Mouse (Mus musculus) limb, embryonic 12.5 days (tissue): ENCODE results near the gene Rdh14. TPM values are rescaled to one million over a fixed set of nuclear protein-coding genes. Genes with fewer than 3 reads are reported as not detected.

Experiments used
- ATAC-seq: fragments of 200-750 bp; cut with Nextera tagmentation; 2 replicates; pipeline ENCODE4 v1.8.0; 2017; ENCODE audit warnings: low read depth, moderate TSS enrichment; ENCODE audit not compliant: insufficient number of reproducible peaks, insufficient read depth, low FRiP score, low TSS enrichment
- H3K27ac ChIP-seq: fragments of 300-500 bp; sonication (generic); 2 replicates; pipeline ENCODE4 v1.5.1; 2016; ENCODE audit warnings: mild to moderate bottlenecking, moderate library complexity
- H3K27me3 ChIP-seq: fragments of 300-500 bp; sonication (generic); 2 replicates; pipeline ENCODE4 v1.6.1; 2016; ENCODE audit warnings: mild to moderate bottlenecking, moderate library complexity
- H3K36me3 ChIP-seq: fragments of 300-500 bp; sonication (generic); 2 replicates; pipeline ENCODE4 v1.6.1; 2016; ENCODE audit warnings: mild to moderate bottlenecking, moderate library complexity
- H3K4me1 ChIP-seq: fragments of 300-500 bp; sonication (generic); replicated peaks from 2 replicates; pipeline ENCODE4 v1.6.1; 2016
- H3K4me2 ChIP-seq: fragments of 300-500 bp; sonication (generic); 2 replicates; pipeline ENCODE4 v1.6.1; 2016; ENCODE audit warnings: mild to moderate bottlenecking, moderate library complexity
- H3K4me3 ChIP-seq: fragments of 300-500 bp; sonication (generic); replicated peaks from 2 replicates; pipeline ENCODE4 v1.5.1; 2016; ENCODE audit warnings: mild to moderate bottlenecking
- H3K9ac ChIP-seq: fragments of 300-500 bp; sonication (generic); replicated peaks from 2 replicates; pipeline ENCODE4 v1.6.1; 2016; ENCODE audit warnings: mild to moderate bottlenecking, moderate library complexity
- H3K9me3 ChIP-seq: fragments of 300-500 bp; sonication (generic); 2 replicates; pipeline ENCODE4 v1.6.1; 2016; ENCODE audit warnings: mild to moderate bottlenecking, moderate library complexity
- WGBS: fragments of 180-500 bp; shearing (Covaris S2); methylation state at CpG from one replicate; pipeline ENCODE4 v1.1.7; 2016; 5-methylcytosine and 5-hydroxymethylcytosine counted together
- polyA plus RNA-seq: library from polyadenylated mRNA; unstranded; fragments of >200 nt; fragmentation: Nextera tagmentation; extraction: Ambion mirVana; gene quantifications from 2 replicates; pipeline ENCODE4 v1.2.1, GENCODE M21; 2016

Gene Rdh14
- 33.1 and 37.1 TPM in 2 replicates for polyA plus RNA-seq

DNA sequence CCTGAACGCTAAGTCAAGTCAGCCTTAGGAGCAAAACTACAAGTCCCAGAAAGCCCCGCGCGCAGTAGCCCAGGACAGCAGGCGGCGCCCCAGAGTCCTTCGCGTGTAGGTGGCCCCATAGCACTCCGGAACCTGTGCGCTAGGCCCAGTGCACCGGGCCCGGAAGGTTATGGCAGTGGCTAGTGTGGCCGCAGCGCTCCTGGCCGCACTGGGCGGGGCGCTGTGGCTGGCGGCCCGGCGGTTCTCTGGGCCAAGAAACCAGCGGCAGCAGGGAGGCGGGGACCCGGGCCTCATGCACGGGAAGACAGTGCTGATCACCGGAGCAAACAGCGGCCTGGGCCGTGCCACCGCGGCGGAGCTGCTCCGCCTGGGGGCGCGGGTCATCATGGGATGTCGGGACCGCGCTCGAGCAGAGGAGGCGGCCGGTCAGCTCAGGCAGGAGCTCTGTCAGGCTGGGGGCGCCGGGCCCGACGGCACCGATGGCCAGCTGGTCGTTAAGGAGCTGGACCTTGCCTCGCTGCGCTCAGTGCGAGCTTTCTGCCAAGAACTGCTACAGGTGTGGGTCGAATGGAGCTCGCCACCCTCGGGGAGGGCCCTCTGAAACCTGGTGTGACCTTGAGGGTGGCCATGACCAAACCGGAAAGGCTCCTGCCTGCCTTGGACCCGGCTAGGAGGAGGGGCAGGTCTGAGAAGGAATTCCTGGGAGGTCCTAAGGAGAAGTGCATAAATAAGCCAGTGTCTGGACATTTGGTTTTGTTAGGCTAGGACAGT, at the start of gene Rdh14:
Gene Rdh14 (plus strand): TSS at position 102 of the 771 bp plus-strand sequence.
- peak; percentile 96 for ATAC-seq
- under 1% methylated on average over 53 of the region's 53 CpGs for WGBS
- Histone ChIP-seq H3K27ac (peak within 1 kb of the TSS; percentile 94), H3K4me1 (peaks cover 5% of the 10 kb centered on the region), H3K9ac (peak within 1 kb of the TSS; percentile 91), H3K4me2 (peak within 1 kb of the TSS; percentile 72), H3K9me3 (no peaks in the 10 kb centered on the region), H3K27me3 (no peaks in the 10 kb centered on the region), H3K4me3 (peak within 1 kb of the TSS; percentile 74), H3K36me3 (peaks cover 8% of the 10 kb centered on the region; the same call in 1 of the 2 replicates)

DNA sequence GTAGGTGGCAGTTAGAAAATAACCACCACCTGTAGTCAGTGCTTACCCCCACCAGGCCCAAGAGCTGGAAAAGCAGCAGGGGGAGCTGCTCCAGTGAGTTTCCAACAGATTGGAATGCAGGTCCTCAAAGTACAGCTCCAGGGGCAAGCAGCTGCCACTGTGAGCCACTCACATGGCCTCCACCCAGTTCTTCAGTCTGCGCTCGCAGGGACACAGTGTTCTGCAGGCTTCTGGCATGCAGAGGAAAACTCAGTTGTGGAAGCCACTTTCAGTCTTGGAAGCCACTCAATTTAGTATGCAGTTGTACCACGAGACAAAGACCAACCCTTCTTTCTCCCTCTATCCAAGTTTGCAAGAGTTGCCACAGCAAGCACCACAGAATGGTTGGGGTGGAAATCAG, 39.9 kb upstream of the Rdh14 start:
- Histone ChIP-seq H3K4me3 (no peak overlapping the region), H3K27me3 (no peaks in the 10 kb centered on the region), H3K9me3 (no peaks in the 10 kb centered on the region), H3K4me1 (no peaks in the 10 kb centered on the region), H3K4me2 (no peak overlapping the region), H3K9ac (no peak overlapping the region), H3K27ac (no peak overlapping the region), H3K36me3 (no peaks in the 10 kb centered on the region)
- no peak for ATAC-seq
- WGBS: 63% methylated on average over 3 of the region's 3 CpGs

DNA sequence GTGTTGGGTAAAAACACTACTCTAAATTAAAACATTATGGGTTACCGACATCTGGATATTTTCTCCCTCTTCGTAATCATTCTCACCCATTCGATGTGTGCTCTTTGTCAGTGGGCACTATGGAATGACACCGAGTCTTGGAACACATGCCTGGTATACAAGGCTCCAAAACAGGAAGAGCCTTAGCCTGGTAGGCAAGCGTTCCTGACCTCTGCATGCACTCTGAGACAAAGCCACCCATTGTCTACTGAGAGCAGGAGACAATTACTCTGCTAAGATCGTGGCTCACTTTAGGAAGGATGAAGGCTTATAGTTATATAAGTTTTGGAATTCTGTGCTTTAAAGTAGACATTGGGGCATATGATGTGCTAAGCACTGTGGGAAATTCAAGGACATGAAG, 32.8 kb upstream of the Rdh14 start:
- no peak overlapping the region for H3K4me2 ChIP-seq
- no peak for ATAC-seq
- WGBS: 54% methylated on average over 6 of the region's 6 CpGs
- no peak overlapping the region for H3K9ac ChIP-seq
- H3K36me3 ChIP-seq: no peaks in the 10 kb centered on the region
- H3K4me3 ChIP-seq: no peak overlapping the region
- H3K9me3 ChIP-seq: no peaks in the 10 kb centered on the region
- no peak overlapping the region for H3K27ac ChIP-seq
- H3K27me3 ChIP-seq: no peaks in the 10 kb centered on the region
- no peaks in the 10 kb centered on the region for H3K4me1 ChIP-seq

DNA sequence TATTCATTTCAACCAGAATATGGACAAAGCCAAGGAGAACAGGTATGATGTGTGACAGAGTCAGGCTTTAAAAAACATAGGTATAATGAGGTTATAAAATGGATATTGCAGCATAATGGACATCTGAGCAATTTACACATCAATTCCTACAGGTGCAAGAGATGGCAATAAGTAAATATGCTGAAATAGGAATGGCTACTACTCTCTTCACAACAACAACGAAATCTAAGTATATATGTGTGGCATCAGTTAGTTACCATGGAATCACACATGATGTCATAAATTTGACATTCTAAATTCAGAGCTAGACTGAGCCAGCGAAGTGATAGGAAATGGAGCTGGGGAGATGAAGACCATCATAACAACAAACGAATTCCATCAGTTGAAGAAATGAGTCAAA, 20.9 kb upstream of the Rdh14 start, which contains the start of gene Nt5c1b:
Gene Nt5c1b (plus strand): TSS at position 301 of the 400 bp plus-strand sequence.
- Histone ChIP-seq H3K27ac (no peak within 1 kb of the TSS), H3K9ac (no peak within 1 kb of the TSS), H3K36me3 (no peaks in the 10 kb centered on the region), H3K4me1 (no peaks in the 10 kb centered on the region), H3K27me3 (no peaks in the 10 kb centered on the region), H3K9me3 (no peaks in the 10 kb centered on the region), H3K4me3 (no peak within 1 kb of the TSS), H3K4me2 (no peak within 1 kb of the TSS)
- no peak for ATAC-seq
- 90% methylated on average over 3 of the region's 3 CpGs for WGBS

DNA sequence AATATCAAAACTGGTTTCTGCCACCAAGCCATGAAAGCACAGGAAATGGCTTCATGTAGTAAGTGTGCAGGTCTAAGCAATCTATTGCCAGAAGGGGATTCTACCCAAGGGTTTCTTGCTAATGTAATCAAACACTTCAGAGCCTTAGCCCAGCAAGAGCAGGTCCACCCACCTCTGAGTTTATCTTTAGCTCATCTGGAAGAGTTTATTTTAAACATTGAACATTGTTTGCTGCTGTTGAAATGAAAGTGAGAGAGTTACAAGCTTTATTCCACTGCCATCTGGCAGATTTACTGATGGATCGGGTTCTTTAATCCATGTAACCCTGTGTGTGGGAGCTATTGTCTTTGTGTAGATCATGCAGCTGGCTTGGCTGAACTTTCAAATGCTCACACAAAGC, 10.2 kb downstream of the Rdh14 start:
- no peaks in the 10 kb centered on the region for H3K27me3 ChIP-seq
- no peak for ATAC-seq
- no peaks in the 10 kb centered on the region for H3K36me3 ChIP-seq
- H3K4me2 ChIP-seq: no peak overlapping the region
- H3K9me3 ChIP-seq: no peaks in the 10 kb centered on the region
- no peak overlapping the region for H3K4me3 ChIP-seq
- 69% methylated on average over 1 of the region's 1 CpGs for WGBS
- no peak overlapping the region for H3K27ac ChIP-seq
- no peak overlapping the region for H3K9ac ChIP-seq
- no peaks in the 10 kb centered on the region for H3K4me1 ChIP-seq

DNA sequence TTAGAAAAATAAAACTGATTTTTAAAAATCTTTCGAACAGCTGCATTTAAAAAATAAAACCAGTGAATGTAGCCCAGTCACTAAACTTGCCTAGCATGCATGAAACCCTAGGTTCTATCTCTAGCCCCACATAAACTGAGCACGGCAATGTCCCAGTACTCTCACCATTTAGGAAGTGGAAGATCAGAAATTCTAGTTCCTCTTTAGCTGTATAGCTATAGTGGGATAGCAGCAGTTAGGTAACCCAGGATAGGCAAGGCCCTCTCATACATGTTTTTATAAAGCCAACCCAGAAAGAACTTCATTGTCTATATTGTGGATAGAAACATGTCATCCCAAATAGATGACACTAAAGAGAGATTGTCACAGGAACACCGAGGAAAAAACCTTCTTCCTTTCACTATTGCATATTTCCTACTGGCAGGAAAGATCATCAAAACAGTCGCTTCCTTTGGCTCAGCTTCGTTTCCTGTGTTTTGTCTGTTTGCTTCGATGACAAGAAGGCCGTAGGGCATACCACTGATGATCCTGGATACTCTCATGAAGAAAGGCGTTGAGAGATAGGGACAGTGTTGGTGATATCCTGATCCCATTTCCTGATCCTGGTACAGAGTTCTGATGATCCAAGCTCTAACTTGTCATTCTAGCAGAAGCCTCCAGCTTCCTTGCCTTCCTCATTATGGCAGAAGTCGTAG, 12.0 kb downstream of the Rdh14 start:
- no peaks in the 10 kb centered on the region for H3K36me3 ChIP-seq
- no peaks in the 10 kb centered on the region for H3K9me3 ChIP-seq
- WGBS: 92% methylated on average over 9 of the region's 9 CpGs
- H3K9ac ChIP-seq: no peak overlapping the region
- H3K4me2 ChIP-seq: no peak overlapping the region
- no peaks in the 10 kb centered on the region for H3K4me1 ChIP-seq
- no peak for ATAC-seq
- no peak overlapping the region for H3K27ac ChIP-seq
- no peaks in the 10 kb centered on the region for H3K27me3 ChIP-seq
- no peak overlapping the region for H3K4me3 ChIP-seq

DNA sequence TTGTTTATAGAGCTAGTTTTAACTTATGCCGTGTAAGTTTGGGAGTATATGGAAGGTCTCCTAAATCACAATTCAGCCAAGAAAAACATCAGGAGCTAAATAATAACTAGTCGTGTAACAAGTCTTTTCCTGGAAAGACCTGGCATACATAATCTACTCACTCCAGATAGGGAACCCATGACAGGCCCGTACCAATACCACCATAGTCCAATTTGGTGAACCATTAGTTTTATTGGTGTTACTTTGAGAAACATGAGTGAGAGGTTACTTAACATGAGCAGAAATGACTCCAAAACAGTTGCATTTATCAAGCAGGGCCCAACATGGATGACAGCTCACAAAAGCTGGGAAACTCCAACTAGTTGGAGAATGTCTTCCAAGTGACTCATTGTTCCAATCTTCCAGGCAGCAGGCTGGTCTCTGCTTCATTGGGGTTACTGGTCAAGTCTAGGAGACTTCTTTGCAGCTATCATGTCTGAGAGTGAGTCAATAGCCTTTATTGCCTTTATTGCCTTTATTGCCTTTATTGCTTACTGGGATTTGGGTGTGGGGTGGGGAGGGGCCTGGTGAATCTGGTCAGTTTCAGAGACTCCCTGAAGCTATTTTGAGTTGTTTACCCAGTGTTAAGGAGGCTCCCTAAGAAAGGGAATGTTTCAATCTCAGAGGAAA, 20.1 kb downstream of the Rdh14 start:
- Histone ChIP-seq H3K27ac (no peak overlapping the region), H3K9me3 (no peaks in the 10 kb centered on the region), H3K9ac (no peak overlapping the region), H3K4me3 (no peak overlapping the region), H3K4me2 (no peak overlapping the region), H3K27me3 (no peaks in the 10 kb centered on the region), H3K36me3 (no peaks in the 10 kb centered on the region), H3K4me1 (no peaks in the 10 kb centered on the region)
- no peak for ATAC-seq
- WGBS: 83% methylated on average over 3 of the region's 3 CpGs

DNA sequence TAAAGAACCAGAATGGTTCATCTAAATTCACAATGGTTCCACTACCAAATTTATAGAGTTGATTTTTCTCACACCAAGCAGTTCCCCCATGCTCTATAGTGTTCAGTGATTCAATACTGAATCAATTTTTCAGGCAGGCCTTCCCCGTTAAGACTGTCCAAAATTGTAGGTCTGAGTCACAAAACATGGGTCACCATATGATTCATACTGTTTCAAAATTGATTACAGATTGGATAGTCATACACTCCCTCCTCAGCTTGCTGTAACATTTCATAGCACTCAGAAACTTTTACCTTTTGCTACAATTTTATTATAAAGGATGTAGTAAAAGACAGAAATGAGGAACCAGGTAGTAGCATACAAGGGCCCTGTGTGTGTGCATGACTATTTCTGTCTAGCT, 20.9 kb downstream of the Rdh14 start:
- no peak overlapping the region for H3K4me3 ChIP-seq
- H3K36me3 ChIP-seq: no peaks in the 10 kb centered on the region
- H3K27ac ChIP-seq: no peak overlapping the region
- no peak for ATAC-seq
- no peaks in the 10 kb centered on the region for H3K27me3 ChIP-seq
- H3K9me3 ChIP-seq: no peaks in the 10 kb centered on the region
- no peak overlapping the region for H3K4me2 ChIP-seq
- 80% methylated on average over 1 of the region's 1 CpGs for WGBS
- H3K9ac ChIP-seq: no peak overlapping the region
- no peaks in the 10 kb centered on the region for H3K4me1 ChIP-seq

DNA sequence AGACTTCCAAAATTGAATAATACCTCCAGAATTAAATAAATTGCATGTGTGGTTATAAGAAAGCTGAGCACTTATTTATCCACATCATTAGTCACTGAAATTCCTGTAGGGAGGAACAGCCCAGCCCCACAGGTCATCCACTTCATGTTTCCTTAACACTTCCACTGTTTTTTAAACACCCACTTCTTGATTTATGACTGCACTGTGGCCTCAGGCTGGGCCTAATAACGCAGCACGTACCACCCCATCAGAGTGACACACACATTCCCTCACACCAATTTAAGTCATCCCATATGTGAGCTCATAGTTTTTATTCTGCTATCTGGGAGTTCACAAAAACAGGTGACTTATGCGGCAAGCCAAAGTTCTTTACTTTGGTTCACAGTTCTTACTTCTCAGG, 31.8 kb downstream of the Rdh14 start:
- WGBS: 17% methylated on average over 3 of the region's 3 CpGs
- Histone ChIP-seq H3K4me3 (no peak overlapping the region), H3K9ac (no peak overlapping the region), H3K36me3 (no peaks in the 10 kb centered on the region), H3K4me2 (no peak overlapping the region), H3K27ac (no peak overlapping the region), H3K9me3 (no peaks in the 10 kb centered on the region), H3K27me3 (no peaks in the 10 kb centered on the region), H3K4me1 (no peaks in the 10 kb centered on the region)
- no peak for ATAC-seq

DNA sequence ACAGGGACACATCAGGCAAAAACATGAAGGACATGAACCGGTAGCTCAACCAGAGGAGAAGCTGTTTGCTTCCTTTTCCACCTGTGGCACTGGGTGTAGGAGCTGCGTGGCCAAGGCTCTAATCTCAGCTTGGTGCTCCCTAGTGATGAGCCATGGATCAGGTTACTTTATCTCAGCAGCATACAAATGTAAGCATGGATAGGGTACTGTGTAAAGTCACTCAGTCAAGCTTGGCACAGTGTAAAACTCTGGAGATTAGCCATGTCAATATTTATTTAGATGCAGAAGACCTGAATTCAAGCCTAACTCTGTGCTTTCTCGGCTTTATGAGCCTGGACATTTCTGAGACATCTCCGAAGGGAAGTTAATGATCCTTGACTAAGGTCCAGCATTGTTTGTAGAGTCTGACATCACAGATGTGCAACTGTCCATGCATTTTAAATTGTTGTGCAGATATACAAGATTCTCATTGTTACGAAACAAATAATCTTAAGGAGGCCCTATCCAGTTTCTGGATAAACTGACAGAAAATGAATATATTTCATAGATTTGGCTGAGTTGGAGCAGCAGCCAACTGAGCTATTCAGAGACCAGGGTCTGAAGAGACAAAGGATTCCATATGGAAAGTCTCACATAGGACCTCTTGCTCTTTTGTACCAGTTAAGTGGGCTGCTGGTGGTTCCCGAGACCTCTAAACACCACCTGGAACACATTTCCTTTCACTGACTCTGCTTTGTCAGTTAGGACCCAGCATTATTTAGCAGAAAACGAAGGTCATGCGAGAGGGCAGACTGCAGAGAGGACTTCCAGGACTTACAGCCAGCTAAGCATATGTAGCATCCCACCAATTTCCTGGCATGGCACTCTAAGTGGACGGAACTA, 35.7 kb downstream of the Rdh14 start:
- H3K9me3 ChIP-seq: no peaks in the 10 kb centered on the region
- H3K27me3 ChIP-seq: no peaks in the 10 kb centered on the region
- H3K9ac ChIP-seq: no peak overlapping the region
- H3K4me2 ChIP-seq: no peak overlapping the region
- no peak overlapping the region for H3K27ac ChIP-seq
- H3K4me3 ChIP-seq: no peak overlapping the region
- no peaks in the 10 kb centered on the region for H3K4me1 ChIP-seq
- no peaks in the 10 kb centered on the region for H3K36me3 ChIP-seq
- no peak for ATAC-seq
- 55% methylated on average over 9 of the region's 9 CpGs for WGBS
